Mouse (Mus musculus): ENCODE measurements at regions not wholly inside any gene's neighbourhood (a gene's known extent, or its start where the extent isn't known, plus 50 kb on each side); places are given as distances from the start of the nearest gene placed in this dataset.

DNA sequence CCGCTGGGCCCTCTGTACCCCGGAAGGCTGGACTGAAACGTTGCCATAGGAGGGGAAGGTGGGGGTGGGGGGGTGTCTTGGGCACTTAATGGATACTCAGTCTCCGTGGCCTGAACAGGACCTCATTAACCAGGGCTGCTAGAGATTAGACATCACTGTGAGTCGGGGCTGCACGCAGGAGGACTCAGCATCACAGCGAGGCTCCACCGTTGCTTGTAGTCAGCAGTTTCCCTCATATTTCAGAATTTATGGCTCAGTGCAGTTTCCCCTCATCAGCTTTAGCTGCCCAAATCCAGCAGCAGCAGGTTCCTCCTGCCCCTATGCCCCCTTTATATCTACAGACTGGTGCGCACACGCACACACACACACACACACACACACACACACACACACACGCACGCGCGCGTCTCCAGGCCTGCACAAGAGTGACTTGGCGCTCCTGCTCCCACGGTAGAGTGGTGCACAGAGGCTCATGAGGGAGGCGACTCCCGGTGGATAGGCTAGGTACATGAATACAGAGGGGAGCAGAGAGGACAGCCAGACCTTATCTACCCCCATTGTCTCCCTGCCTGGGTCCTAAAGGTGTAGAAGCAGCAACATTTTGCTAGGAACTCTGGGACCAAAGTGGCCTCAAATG lies 605.8 kb upstream of the Adam5 start:
- 65% methylated on average over 19 of the region's 19 CpGs for WGBS
- Histone ChIP-seq H3K4me3 (ENCODE audit: low read depth, low read length) (no peak overlapping the region), H3K27me3 (ENCODE audit: control insufficient read depth, insufficient read depth, low read length) (no peaks in the 10 kb centered on the region), H3K4me1 (ENCODE audit: control insufficient read depth, insufficient read depth, low read length) (peaks cover 12% of the 10 kb centered on the region; the same call in 1 of the 2 replicates), H3K9me3 (ENCODE audit: control insufficient read depth, low read length) (no peaks in the 10 kb centered on the region), H3K27ac (ENCODE audit: low read depth, low read length) (0 out of 2 replicates have a peak overlapping the region, but pooled peaks have one; percentile 20), H3K9ac (ENCODE audit: low read length) (no peak overlapping the region; the same call in 1 of the 2 replicates), H3K4me2 (ENCODE audit: low read depth) (no peak overlapping the region), H3K36me3 (ENCODE audit: control insufficient read depth, insufficient read depth, low read length) (no peaks in the 10 kb centered on the region)
- no peak for DNase-seq (ENCODE audit: low spot score)
- no peak for ATAC-seq (ENCODE audit: insufficient read depth, low FRiP score, low TSS enrichment)

DNA sequence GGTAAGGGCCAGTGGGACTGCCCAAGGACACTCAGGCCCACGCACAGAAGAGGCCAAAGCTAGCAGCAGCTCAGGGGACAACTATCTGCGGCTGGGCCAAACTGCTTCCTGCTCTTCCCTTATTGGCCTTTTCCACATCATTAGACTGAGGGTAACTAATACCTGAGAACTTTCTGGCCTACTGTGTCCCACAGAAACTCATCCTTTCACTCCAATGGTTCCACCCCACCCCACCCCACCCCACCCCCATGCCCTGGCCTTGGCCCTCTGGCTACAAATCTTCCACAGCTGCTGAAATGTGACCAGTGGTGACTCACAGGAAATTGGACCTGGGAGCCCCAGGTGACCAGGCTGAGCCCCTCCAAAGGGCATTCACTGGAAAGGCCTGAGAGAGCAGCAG lies 604.6 kb upstream of the Adam5 start:
- no peak overlapping the region for H3K4me3 ChIP-seq (ENCODE audit: low read depth, low read length)
- H3K4me1 ChIP-seq (ENCODE audit: control insufficient read depth, insufficient read depth, low read length) = peaks cover 12% of the 10 kb centered on the region; the same call in 1 of the 2 replicates
- DNase-seq (ENCODE audit: low spot score) = no peak
- no peak overlapping the region for H3K27ac ChIP-seq (ENCODE audit: low read depth, low read length)
- H3K9me3 ChIP-seq (ENCODE audit: control insufficient read depth, low read length) = no peaks in the 10 kb centered on the region
- no peaks in the 10 kb centered on the region for H3K36me3 ChIP-seq (ENCODE audit: control insufficient read depth, insufficient read depth, low read length)
- no peaks in the 10 kb centered on the region for H3K27me3 ChIP-seq (ENCODE audit: control insufficient read depth, insufficient read depth, low read length)
- WGBS = 60% methylated on average over 2 of the region's 2 CpGs
- H3K4me2 ChIP-seq (ENCODE audit: low read depth) = no peak overlapping the region
- H3K9ac ChIP-seq (ENCODE audit: low read length) = no peak overlapping the region
- no peak for ATAC-seq (ENCODE audit: insufficient read depth, low FRiP score, low TSS enrichment)

DNA sequence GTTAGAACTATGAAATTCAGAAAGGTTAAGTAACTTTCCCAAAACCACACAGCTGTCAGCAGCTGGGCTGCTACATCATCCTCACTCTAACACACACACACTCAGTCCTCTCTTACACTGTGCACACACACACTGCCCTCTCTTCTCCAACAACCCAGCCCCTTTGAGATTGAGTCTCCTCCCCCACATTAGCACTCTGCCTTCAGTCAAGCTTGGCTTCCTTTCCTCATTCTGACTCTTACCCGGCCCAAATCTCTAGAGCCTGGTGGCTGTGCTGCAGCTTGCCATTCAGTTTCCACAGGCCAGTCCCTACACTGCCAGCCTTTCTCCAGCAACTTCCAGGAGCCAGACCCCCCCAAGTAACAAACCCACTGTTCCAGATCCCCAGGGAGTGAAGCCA lies 602.0 kb upstream of the Adam5 start:
- no peak overlapping the region for H3K9ac ChIP-seq (ENCODE audit: low read length)
- no peaks in the 10 kb centered on the region for H3K27me3 ChIP-seq (ENCODE audit: control insufficient read depth, insufficient read depth, low read length)
- ATAC-seq (ENCODE audit: insufficient read depth, low FRiP score, low TSS enrichment) = no peak
- no peak overlapping the region for H3K27ac ChIP-seq (ENCODE audit: low read depth, low read length)
- peaks cover 12% of the 10 kb centered on the region; the same call in 1 of the 2 replicates for H3K4me1 ChIP-seq (ENCODE audit: control insufficient read depth, insufficient read depth, low read length)
- no peaks in the 10 kb centered on the region for H3K9me3 ChIP-seq (ENCODE audit: control insufficient read depth, low read length)
- no peak overlapping the region for H3K4me3 ChIP-seq (ENCODE audit: low read depth, low read length)
- DNase-seq (ENCODE audit: low spot score) = no peak
- no peak overlapping the region for H3K4me2 ChIP-seq (ENCODE audit: low read depth)
- 63% methylated on average over 1 of the region's 1 CpGs for WGBS
- H3K36me3 ChIP-seq (ENCODE audit: control insufficient read depth, insufficient read depth, low read length) = no peaks in the 10 kb centered on the region

DNA sequence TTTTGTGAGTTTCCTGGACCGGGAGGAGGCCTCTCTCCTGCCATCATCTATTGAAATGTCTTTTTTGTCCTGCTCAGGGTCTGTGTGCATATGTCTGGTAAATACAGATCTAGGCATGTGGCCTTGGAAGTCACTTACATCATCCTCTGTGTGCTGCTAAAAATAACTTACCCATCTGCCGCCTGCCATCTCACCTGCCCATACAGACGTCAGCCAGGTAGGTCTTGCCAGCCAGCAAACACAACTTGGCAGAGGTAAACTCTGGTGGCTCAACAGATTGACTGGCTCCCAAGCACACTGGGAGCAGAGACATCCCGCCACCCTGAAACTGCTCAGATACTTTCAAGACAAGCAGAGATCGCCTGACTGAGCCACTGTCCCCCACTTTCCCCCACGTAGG lies 597.3 kb upstream of the Adam5 start:
- no peak overlapping the region for H3K9ac ChIP-seq (ENCODE audit: low read length)
- H3K36me3 ChIP-seq (ENCODE audit: control insufficient read depth, insufficient read depth, low read length) = no peaks in the 10 kb centered on the region
- DNase-seq (ENCODE audit: low spot score) = no peak
- H3K27ac ChIP-seq (ENCODE audit: low read depth, low read length) = no peak overlapping the region
- no peak for ATAC-seq (ENCODE audit: insufficient read depth, low FRiP score, low TSS enrichment)
- H3K27me3 ChIP-seq (ENCODE audit: control insufficient read depth, insufficient read depth, low read length) = no peaks in the 10 kb centered on the region
- H3K4me2 ChIP-seq (ENCODE audit: low read depth) = no peak overlapping the region
- WGBS = 93% methylated on average over 6 of the region's 6 CpGs
- H3K9me3 ChIP-seq (ENCODE audit: control insufficient read depth, low read length) = no peaks in the 10 kb centered on the region
- H3K4me3 ChIP-seq (ENCODE audit: low read depth, low read length) = no peak overlapping the region
- no peaks in the 10 kb centered on the region for H3K4me1 ChIP-seq (ENCODE audit: control insufficient read depth, insufficient read depth, low read length)

DNA sequence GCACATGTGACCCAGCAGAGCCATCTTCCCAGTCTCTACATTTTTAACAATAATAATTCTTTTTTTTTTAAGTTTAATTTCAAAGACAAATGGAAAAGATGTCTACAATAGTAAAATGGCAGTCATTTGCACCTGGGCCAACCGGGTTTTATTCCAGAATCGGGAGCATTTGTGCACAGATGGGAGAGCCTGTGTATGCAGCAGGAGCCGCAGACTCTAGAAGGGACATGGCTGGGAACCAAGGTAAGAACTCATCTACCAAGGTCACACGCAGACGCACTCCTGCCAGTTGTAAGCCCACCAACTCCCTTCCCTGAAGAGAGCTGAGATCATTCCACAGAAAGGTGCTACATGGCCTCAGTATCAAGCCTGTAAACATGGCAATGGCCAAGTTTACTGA lies 586.4 kb upstream of the Adam5 start:
- Histone ChIP-seq H3K4me1 (ENCODE audit: control insufficient read depth, insufficient read depth, low read length) (no peaks in the 10 kb centered on the region), H3K4me2 (ENCODE audit: low read depth) (no peak overlapping the region), H3K9ac (ENCODE audit: low read length) (no peak overlapping the region), H3K9me3 (ENCODE audit: control insufficient read depth, low read length) (no peaks in the 10 kb centered on the region), H3K27ac (ENCODE audit: low read depth, low read length) (no peak overlapping the region), H3K36me3 (ENCODE audit: control insufficient read depth, insufficient read depth, low read length) (no peaks in the 10 kb centered on the region), H3K27me3 (ENCODE audit: control insufficient read depth, insufficient read depth, low read length) (no peaks in the 10 kb centered on the region), H3K4me3 (ENCODE audit: low read depth, low read length) (no peak overlapping the region)
- DNase-seq (ENCODE audit: low spot score) = no peak
- 98% methylated on average over 5 of the region's 5 CpGs for WGBS
- ATAC-seq (ENCODE audit: insufficient read depth, low FRiP score, low TSS enrichment) = no peak

DNA sequence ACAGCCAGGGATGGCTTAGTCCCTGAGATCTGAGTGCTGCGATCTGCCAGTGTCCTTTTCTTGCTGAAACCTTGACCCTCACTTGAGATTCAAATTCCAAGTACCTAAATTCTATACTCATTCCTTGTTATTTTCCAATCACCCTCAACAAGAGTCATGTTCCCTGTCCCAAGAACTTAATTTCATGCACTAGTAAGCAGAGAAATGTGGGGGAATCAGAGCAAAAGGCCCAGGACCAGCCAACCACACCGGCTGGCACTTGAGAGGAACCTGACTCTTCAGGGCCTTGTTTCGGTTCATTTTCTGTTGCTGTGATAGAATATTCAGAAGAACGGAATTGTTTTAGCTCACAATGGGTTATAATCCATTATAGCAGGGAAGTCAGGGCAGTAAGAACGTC lies 583.7 kb upstream of the Adam5 start:
- Histone ChIP-seq H3K9ac (ENCODE audit: low read length) (no peak overlapping the region), H3K4me1 (ENCODE audit: control insufficient read depth, insufficient read depth, low read length) (no peaks in the 10 kb centered on the region), H3K27me3 (ENCODE audit: control insufficient read depth, insufficient read depth, low read length) (no peaks in the 10 kb centered on the region), H3K4me2 (ENCODE audit: low read depth) (no peak overlapping the region), H3K4me3 (ENCODE audit: low read depth, low read length) (no peak overlapping the region), H3K9me3 (ENCODE audit: control insufficient read depth, low read length) (no peaks in the 10 kb centered on the region), H3K27ac (ENCODE audit: low read depth, low read length) (no peak overlapping the region), H3K36me3 (ENCODE audit: control insufficient read depth, insufficient read depth, low read length) (no peaks in the 10 kb centered on the region)
- WGBS = 88% methylated on average over 5 of the region's 5 CpGs
- no peak for ATAC-seq (ENCODE audit: insufficient read depth, low FRiP score, low TSS enrichment)
- no peak for DNase-seq (ENCODE audit: low spot score)

DNA sequence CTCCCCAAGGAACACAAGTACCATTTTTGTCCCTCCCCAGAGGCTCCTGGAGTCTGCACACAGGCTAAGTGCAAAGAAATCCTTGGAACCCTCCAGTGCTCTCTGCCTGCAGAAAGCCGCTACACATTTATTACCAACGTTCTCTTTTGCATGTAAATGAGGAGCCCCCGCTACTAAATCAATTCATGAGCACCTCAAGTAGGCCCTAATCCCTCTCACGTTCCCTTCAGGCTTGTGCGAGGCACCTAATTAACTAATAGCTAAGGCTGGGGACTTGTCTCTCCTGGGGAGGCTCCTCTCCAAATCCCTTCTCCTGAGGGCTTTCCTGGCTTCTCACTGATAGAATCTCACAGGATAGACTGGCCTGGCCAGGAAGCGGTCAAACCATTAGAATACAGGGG lies 568.6 kb upstream of the Adam5 start:
- no peaks in the 10 kb centered on the region for H3K36me3 ChIP-seq (ENCODE audit: control insufficient read depth, insufficient read depth, low read length)
- WGBS = 8% methylated on average over 6 of the region's 6 CpGs
- no peaks in the 10 kb centered on the region for H3K27me3 ChIP-seq (ENCODE audit: control insufficient read depth, insufficient read depth, low read length)
- no peak for ATAC-seq (ENCODE audit: insufficient read depth, low FRiP score, low TSS enrichment)
- H3K9me3 ChIP-seq (ENCODE audit: control insufficient read depth, low read length) = no peaks in the 10 kb centered on the region
- DNase-seq (ENCODE audit: low spot score) = peak; percentile 39
- no peak overlapping the region for H3K9ac ChIP-seq (ENCODE audit: low read length)
- no peak overlapping the region for H3K27ac ChIP-seq (ENCODE audit: low read depth, low read length)
- no peak overlapping the region for H3K4me2 ChIP-seq (ENCODE audit: low read depth)
- H3K4me1 ChIP-seq (ENCODE audit: control insufficient read depth, insufficient read depth, low read length) = peaks cover 13% of the 10 kb centered on the region; the same call in 1 of the 2 replicates
- no peak overlapping the region for H3K4me3 ChIP-seq (ENCODE audit: low read depth, low read length)

DNA sequence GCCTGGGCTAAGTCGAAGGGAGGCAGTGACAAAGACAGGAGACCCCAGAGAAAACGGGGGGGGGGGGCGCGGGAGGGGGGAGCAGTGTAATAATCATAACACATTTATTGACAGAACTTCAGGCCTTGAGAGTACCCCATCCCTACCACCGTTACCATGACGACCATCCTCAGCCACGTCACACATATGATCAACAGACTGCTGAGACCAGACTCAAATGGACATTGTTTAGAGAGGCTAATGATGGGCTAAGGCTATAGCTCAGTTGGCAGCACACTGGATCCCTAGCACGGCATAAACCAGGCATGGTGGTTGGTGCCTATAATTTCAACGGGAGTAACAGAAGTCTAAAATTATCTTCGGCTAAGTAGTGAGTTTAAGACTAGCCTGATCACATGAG lies 565.8 kb upstream of the Adam5 start:
- Histone ChIP-seq H3K4me1 (ENCODE audit: control insufficient read depth, insufficient read depth, low read length) (peaks cover 13% of the 10 kb centered on the region; the same call in 1 of the 2 replicates), H3K27ac (ENCODE audit: low read depth, low read length) (no peak overlapping the region), H3K4me3 (ENCODE audit: low read depth, low read length) (no peak overlapping the region), H3K36me3 (ENCODE audit: control insufficient read depth, insufficient read depth, low read length) (no peaks in the 10 kb centered on the region), H3K9me3 (ENCODE audit: control insufficient read depth, low read length) (no peaks in the 10 kb centered on the region), H3K9ac (ENCODE audit: low read length) (no peak overlapping the region), H3K27me3 (ENCODE audit: control insufficient read depth, insufficient read depth, low read length) (no peaks in the 10 kb centered on the region), H3K4me2 (ENCODE audit: low read depth) (no peak overlapping the region)
- 51% methylated on average over 10 of the region's 10 CpGs for WGBS
- ATAC-seq (ENCODE audit: insufficient read depth, low FRiP score, low TSS enrichment) = peak; percentile 45; the same call in 1 of the 2 replicates
- no peak for DNase-seq (ENCODE audit: low spot score)

DNA sequence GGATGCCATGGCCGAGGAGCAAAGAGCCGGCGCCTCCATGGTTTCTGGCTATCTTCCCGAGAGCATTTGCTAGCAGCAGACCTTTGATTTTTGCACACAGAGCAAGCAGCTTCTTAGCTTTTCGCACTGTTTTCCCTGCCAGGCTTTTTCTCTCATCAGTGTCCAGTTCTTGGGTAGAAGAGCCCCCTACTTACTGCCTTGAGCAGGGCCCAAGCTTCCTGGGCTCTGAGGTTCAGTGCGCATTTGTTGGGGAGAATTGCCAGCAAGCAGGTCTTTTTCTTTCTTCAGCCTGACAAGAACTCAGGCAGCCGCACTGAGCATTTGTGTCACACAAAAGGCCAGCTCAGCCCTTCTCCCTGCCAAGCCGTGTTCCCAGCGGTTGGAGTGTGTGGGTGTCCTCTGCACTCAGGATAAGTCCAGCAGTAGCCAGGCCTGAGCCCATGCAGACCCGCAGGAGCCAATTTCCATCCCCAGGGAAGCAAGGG lies 565.2 kb upstream of the Adam5 start:
- ATAC-seq (ENCODE audit: insufficient read depth, low FRiP score, low TSS enrichment) (no peak), DNase-seq (ENCODE audit: low spot score) (no peak)
- H3K4me1 ChIP-seq (ENCODE audit: control insufficient read depth, insufficient read depth, low read length) = peaks cover 13% of the 10 kb centered on the region; the same call in 1 of the 2 replicates
- no peaks in the 10 kb centered on the region for H3K36me3 ChIP-seq (ENCODE audit: control insufficient read depth, insufficient read depth, low read length)
- WGBS = 40% methylated on average over 10 of the region's 10 CpGs
- H3K9me3 ChIP-seq (ENCODE audit: control insufficient read depth, low read length) = no peaks in the 10 kb centered on the region
- no peak overlapping the region for H3K4me3 ChIP-seq (ENCODE audit: low read depth, low read length)
- H3K4me2 ChIP-seq (ENCODE audit: low read depth) = no peak overlapping the region
- H3K27ac ChIP-seq (ENCODE audit: low read depth, low read length) = no peak overlapping the region
- H3K27me3 ChIP-seq (ENCODE audit: control insufficient read depth, insufficient read depth, low read length) = no peaks in the 10 kb centered on the region
- H3K9ac ChIP-seq (ENCODE audit: low read length) = no peak overlapping the region
